Mouse (Mus musculus) limb, embryonic 11.5 days (tissue): ENCODE measurements at regions not wholly inside any gene's neighbourhood (a gene's known extent, or its start where the extent isn't known, plus 50 kb on each side); places are given as distances from the start of the nearest gene placed in this dataset.

Source experiments
- ATAC-seq: fragments of 200-750 bp; cut with Nextera tagmentation; 2 replicates; pipeline ENCODE4 v1.8.0; 2017; ENCODE audit warnings: low read depth; ENCODE audit not compliant: insufficient number of reproducible peaks, low FRiP score, low TSS enrichment
- DNase-seq: peaks from one replicate; pipeline ENCODE4 v3.0.0-alpha.2; 2015; ENCODE audit warnings: low spot score
- H3K27ac ChIP-seq: fragments of 300-500 bp; sonication (generic); replicated peaks from 2 replicates; pipeline ENCODE4 v1.5.1; 2014; ENCODE audit warnings: low read depth, mild to moderate bottlenecking, low read length
- H3K27me3 ChIP-seq: fragments of 300-500 bp; sonication (generic); 2 replicates; pipeline ENCODE4 v1.6.1; 2014; ENCODE audit warnings: mild to moderate bottlenecking, low read length, mixed read lengths; ENCODE audit not compliant: control insufficient read depth, insufficient read depth
- H3K36me3 ChIP-seq: fragments of 300-500 bp; sonication (generic); 2 replicates; pipeline ENCODE4 v1.6.1; 2014; ENCODE audit warnings: mild to moderate bottlenecking, low read length, moderate library complexity, mixed read lengths; ENCODE audit not compliant: control insufficient read depth, insufficient read depth
- H3K4me1 ChIP-seq: fragments of 300-500 bp; sonication (generic); 2 replicates; pipeline ENCODE4 v1.6.1; 2014; ENCODE audit warnings: low read length, mixed read lengths; ENCODE audit not compliant: control insufficient read depth, insufficient read depth
- H3K4me2 ChIP-seq: fragments of 300-500 bp; sonication (generic); 2 replicates; pipeline ENCODE4 v1.6.1; 2014; ENCODE audit warnings: low read depth, mild to moderate bottlenecking, moderate library complexity; ENCODE audit not compliant: severe bottlenecking
- H3K4me3 ChIP-seq: fragments of 300-500 bp; sonication (generic); 2 replicates; pipeline ENCODE4 v1.5.1; 2014; ENCODE audit warnings: low read depth, low read length
- H3K9ac ChIP-seq: fragments of 300-500 bp; sonication (generic); 2 replicates; pipeline ENCODE4 v1.6.1; 2014; ENCODE audit warnings: mild to moderate bottlenecking, low read length
- H3K9me3 ChIP-seq: fragments of 300-500 bp; sonication (generic); 2 replicates; pipeline ENCODE4 v1.6.1; 2016; ENCODE audit warnings: low read length; ENCODE audit not compliant: control insufficient read depth
- WGBS: fragments of 180-500 bp; shearing (Covaris S2); extraction: QIAGEN DNeasy Blood & Tissue Kit; methylation state at CpG from one replicate; pipeline ENCODE4 v1.1.7; 2014; 5-methylcytosine and 5-hydroxymethylcytosine counted together

GRCm38 (mm10) chr4:22938302-22938701 is 450.1 kb upstream of the Pou3f2 start:
- no peak overlapping the region for H3K4me2 ChIP-seq
- H3K9ac ChIP-seq, result no peak overlapping the region
- H3K9me3 ChIP-seq, result no peaks in the 10 kb centered on the region
- no peaks in the 10 kb centered on the region for H3K4me1 ChIP-seq
- H3K36me3 ChIP-seq, result no peaks in the 10 kb centered on the region
- DNase-seq (no peak), ATAC-seq (no peak)
- H3K27ac ChIP-seq, result no peak overlapping the region
- H3K27me3 ChIP-seq, result no peaks in the 10 kb centered on the region
- no peak overlapping the region for H3K4me3 ChIP-seq
- 72% methylated on average over 1 of the region's 1 CpGs for WGBS

DNA sequence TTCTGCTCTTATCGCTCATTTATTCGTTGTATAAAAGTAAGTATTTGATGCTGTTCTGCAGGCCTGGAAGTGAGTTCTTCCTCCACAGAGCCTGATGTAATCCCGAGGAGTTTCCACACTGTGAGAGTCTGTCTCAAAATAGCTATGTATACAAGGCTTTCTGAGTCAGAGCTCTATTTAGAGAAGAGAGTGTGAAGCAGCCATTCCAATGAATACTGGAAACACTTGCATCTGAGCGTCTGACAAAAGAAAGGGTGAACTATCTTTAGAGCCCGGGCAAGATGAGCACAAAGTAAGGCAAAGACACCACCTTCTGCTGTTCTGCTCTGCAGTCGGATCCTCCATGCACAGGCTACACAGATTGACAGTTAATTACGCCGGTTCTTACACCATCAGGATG is 436.0 kb upstream of the Pou3f2 start:
- Histone ChIP-seq H3K27ac (no peak overlapping the region), H3K4me3 (no peak overlapping the region)
- no peak for ATAC-seq

GRCm38 (mm10) chr4:22914886-22915285 is 426.7 kb upstream of the Pou3f2 start:
- no peak overlapping the region for H3K9ac ChIP-seq
- H3K27me3 ChIP-seq, result no peaks in the 10 kb centered on the region
- H3K4me2 ChIP-seq, result no peak overlapping the region
- no peaks in the 10 kb centered on the region for H3K9me3 ChIP-seq
- H3K36me3 ChIP-seq, result no peaks in the 10 kb centered on the region
- ATAC-seq (no peak), DNase-seq (no peak)
- WGBS, result 58% methylated on average over 5 of the region's 5 CpGs
- no peaks in the 10 kb centered on the region for H3K4me1 ChIP-seq
- H3K27ac ChIP-seq, result no peak overlapping the region
- no peak overlapping the region for H3K4me3 ChIP-seq

More for the DNA sequence above, 436.0 kb upstream of the Pou3f2 start:
- Histone ChIP-seq H3K9me3 (no peaks in the 10 kb centered on the region), H3K36me3 (no peaks in the 10 kb centered on the region), H3K9ac (no peak overlapping the region), H3K4me2 (no peak overlapping the region), H3K27me3 (no peaks in the 10 kb centered on the region), H3K4me1 (no peaks in the 10 kb centered on the region)
- DNase-seq, result no peak
- WGBS, result 92% methylated on average over 8 of the region's 8 CpGs

DNA sequence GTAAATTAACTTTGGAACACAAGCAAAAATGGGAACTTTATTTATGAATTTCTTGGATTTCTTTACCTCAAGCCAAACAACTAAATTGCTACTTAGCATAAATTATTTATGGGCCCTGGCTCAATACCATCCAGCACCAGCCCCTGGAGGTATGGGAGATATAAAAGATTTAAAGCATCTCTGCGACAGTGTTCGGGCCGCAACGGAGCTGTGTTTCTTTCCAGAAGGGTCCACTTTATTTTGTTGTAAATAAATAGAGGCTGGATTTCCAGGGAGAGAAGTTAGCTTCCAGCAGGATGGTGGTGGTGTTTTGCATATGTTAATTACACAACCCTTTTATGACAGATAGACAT is 404.5 kb upstream of the Pou3f2 start:
- no peaks in the 10 kb centered on the region for H3K4me1 ChIP-seq
- no peaks in the 10 kb centered on the region for H3K27me3 ChIP-seq
- no peak for ATAC-seq
- no peak overlapping the region for H3K9ac ChIP-seq
- no peak for DNase-seq
- no peaks in the 10 kb centered on the region for H3K9me3 ChIP-seq
- WGBS, result 79% methylated on average over 4 of the region's 4 CpGs
- no peak overlapping the region for H3K4me2 ChIP-seq
- no peaks in the 10 kb centered on the region for H3K36me3 ChIP-seq
- no peak overlapping the region for H3K4me3 ChIP-seq
- H3K27ac ChIP-seq, result no peak overlapping the region

GRCm38 (mm10) chr4:22891974-22892693 is 404.0 kb upstream of the Pou3f2 start:
- no peaks in the 10 kb centered on the region for H3K9me3 ChIP-seq
- WGBS, result 69% methylated on average over 3 of the region's 3 CpGs
- no peaks in the 10 kb centered on the region for H3K4me1 ChIP-seq
- DNase-seq (no peak), ATAC-seq (no peak)
- H3K27me3 ChIP-seq, result no peaks in the 10 kb centered on the region
- no peak overlapping the region for H3K27ac ChIP-seq
- H3K36me3 ChIP-seq, result no peaks in the 10 kb centered on the region
- H3K4me3 ChIP-seq, result no peak overlapping the region
- H3K9ac ChIP-seq, result no peak overlapping the region
- no peak overlapping the region for H3K4me2 ChIP-seq

- H3K27me3 ChIP-seq, result no peaks in the 10 kb centered on the region
- no peak overlapping the region for H3K4me3 ChIP-seq
- H3K9me3 ChIP-seq, result no peaks in the 10 kb centered on the region
- no peak overlapping the region for H3K4me2 ChIP-seq
- no peak overlapping the region for H3K9ac ChIP-seq
- 51% methylated on average over 7 of the region's 7 CpGs for WGBS
- ATAC-seq (no peak), DNase-seq (no peak)
- no peak overlapping the region for H3K27ac ChIP-seq
- H3K36me3 ChIP-seq, result no peaks in the 10 kb centered on the region
- no peaks in the 10 kb centered on the region for H3K4me1 ChIP-seq
Observed at GRCm38 (mm10) chr4:22880692-22881091, 392.5 kb upstream of the Pou3f2 start.

DNA sequence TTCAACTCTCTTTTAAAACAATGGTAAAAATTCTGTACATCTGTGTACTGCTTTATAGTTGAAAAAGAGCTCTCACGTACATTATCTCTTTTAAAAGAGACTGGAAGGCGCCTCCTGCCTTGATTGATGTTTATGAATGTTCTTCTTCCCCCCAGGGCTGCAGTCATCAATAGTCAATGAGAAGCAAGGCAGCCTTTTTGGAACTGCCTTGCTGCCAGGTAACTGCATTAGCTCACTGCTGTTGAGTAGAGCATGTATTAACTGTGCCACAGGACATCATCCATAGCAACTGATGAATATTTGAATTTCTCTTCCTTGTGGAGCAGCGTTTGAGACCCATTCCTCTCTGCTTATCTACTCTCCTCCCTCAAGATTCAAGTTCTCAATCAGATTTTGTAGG is 387.2 kb upstream of the Pou3f2 start:
- 78% methylated on average over 3 of the region's 3 CpGs for WGBS
- no peaks in the 10 kb centered on the region for H3K36me3 ChIP-seq
- H3K27me3 ChIP-seq, result no peaks in the 10 kb centered on the region
- no peak overlapping the region for H3K4me3 ChIP-seq
- DNase-seq (no peak), ATAC-seq (no peak)
- H3K9me3 ChIP-seq, result no peaks in the 10 kb centered on the region
- H3K4me2 ChIP-seq, result no peak overlapping the region
- no peak overlapping the region for H3K27ac ChIP-seq
- no peak overlapping the region for H3K9ac ChIP-seq
- no peaks in the 10 kb centered on the region for H3K4me1 ChIP-seq

GRCm38 (mm10) chr4:22836124-22836445 is 347.9 kb upstream of the Pou3f2 start:
- H3K27me3 ChIP-seq, result no peaks in the 10 kb centered on the region
- ATAC-seq, result no peak
- no peak overlapping the region for H3K4me2 ChIP-seq
- no peaks in the 10 kb centered on the region for H3K9me3 ChIP-seq
- H3K4me1 ChIP-seq, result no peaks in the 10 kb centered on the region
- DNase-seq, result no peak
- no peaks in the 10 kb centered on the region for H3K36me3 ChIP-seq
- H3K4me3 ChIP-seq, result no peak overlapping the region
- no peak overlapping the region for H3K27ac ChIP-seq
- WGBS, result 89% methylated on average over 7 of the region's 7 CpGs
- H3K9ac ChIP-seq, result no peak overlapping the region
